Mouse (Mus musculus) adipose tissue, adult 10 weeks (tissue): ENCODE data around the gene Krt16. TPM values are rescaled to one million over a fixed set of nuclear protein-coding genes. Genes with fewer than 3 reads are reported as not detected.

ENCODE experiments used
- polyA plus RNA-seq: library from polyadenylated mRNA; stranded (reverse); fragments of 350-450 nt; fragmentation: Illumina TruSeq; extraction: RNeasy Lipid Tissue Mini Kit (QIAGEN cat#74804); gene quantifications from one replicate; pipeline ENCODE4 v1.2.3, GENCODE M21; 2014; ENCODE audit warnings: low read depth, low replicate concordance

Gene Krt16
- not detected for polyA plus RNA-seq

DNA sequence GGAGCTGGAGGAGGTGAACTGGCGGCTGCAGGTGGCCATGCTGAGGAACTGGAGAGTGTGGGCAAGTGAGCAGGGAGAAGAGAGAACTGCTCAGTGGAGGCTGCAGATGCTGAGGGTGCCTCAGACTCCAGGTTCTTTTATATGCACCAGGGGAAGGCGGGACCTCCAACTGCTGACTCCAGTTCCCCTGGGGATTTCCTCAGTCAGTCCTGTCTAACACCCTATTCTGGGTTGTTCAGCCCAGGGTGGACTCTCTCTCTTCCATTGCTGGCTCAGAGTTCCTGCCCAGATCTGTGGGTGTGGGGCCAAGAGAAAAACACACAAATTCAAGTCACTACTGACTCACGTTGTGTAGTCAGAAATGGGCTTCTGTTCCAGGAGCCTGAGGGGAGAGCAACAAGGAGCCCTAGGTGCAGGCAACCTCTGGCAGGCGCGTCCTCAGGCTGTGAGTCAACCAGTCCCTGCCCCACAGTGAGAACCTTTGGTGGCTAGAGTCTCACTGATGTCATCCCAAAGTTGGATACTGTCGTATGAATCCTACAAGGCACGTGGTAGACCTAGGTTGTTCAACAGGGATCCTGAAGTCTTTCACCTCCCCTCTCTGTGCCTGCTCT lies at the start of gene Krt16:
TSS of gene Krt16 (minus strand) at position 51 of the 614 bp plus-strand sequence.

DNA sequence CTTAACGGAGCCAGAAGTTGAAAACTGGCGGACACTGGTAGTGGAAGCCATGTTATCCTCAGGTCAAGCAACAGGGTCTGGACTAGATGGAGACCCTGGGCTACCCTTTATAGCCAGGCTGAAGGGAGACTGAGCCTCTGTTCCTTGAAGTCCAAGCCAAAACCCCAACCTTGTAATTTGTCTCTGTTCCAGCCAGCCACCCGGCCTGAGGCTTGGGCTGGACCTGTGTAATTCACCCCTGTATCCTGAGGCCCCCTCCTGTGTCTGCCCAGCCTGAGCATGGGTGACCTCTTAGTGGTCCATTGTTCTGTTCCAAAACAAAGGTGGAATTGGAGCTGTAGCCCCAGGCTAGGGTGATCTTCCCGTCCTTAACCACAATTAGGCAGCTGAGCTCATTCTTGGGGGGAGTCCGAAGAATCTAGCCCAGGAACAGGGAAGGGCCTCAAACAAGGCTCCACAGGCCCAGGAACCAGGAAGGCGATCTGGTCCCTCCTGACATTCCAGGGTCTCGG lies 21.2 kb upstream of the Krt16 start, which contains the start of gene Krt42:
TSS of gene Krt42 (minus strand) at position 51 of the 512 bp plus-strand sequence.

DNA sequence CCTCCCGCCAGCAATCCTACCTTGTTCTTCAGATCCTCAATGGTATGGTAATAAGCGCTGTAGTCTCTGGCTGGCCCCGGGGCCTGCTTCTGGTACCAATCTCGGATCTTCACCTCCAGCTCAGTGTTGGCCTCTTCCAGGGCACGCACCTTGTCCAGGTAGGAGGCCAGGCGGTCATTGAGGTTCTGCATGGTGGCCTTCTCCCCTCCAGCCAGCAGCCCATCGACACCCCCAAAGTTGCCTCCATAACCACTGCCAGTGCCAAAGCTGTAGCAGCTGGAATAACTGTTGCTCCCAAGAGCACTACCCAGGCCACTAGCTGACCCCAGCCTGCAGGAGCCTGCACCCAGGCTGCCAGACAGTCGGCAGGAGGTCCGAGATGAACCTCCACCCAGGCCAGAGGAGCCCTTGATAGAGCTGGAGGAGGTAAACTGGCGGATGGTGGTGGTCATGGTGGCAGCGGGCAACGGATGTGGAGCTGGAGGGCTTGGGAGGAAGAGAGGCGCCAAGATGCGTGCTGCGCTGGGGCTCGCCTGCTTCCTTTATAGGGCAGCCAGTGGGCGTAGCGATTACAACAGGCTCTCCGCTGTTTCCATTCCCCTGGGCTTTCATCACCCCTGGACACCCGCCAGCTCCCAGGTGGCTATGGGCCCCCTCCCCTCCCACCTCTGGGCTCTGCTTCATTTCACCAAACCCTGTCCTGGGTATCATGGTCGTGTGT lies 12.0 kb upstream of the Krt16 start, which contains the start of gene Krt17:
TSS of gene Krt17 (minus strand) at position 516 of the 721 bp plus-strand sequence.

DNA sequence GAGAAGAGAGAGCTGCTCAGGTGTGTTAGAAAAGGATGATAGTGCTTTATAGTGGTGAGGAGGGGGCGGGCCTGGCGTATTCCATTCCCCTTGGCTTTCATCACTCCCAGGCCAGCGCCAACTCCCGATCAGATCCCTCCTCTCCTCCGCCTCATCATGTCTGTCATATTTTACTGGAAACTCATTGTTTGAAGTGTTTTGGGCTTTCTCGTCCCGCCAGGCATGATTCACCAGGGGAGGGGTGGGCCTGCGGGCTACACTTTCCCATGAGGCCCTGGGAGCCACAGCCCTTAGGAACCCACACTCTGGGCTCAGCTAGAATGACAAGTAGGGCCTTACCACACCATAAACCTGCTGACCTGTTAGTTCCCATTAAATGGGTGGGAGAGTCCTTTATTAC lies 41.2 kb downstream of the Krt16 start, which contains the start of gene Krt14:
TSS of gene Krt14 (minus strand) at position 51 of the 400 bp plus-strand sequence.

Other genes with a start within 250 kb of the Krt16 start
- not detected for gene Krt33a, start 232.7 kb downstream of the Krt16 start, polyA plus RNA-seq
- not detected for gene Krt33b, start 219.0 kb downstream of the Krt16 start, polyA plus RNA-seq
- gene Krt34, start 207.3 kb downstream of the Krt16 start, polyA plus RNA-seq = not detected
- not detected for gene Krt31, start 198.4 kb downstream of the Krt16 start, polyA plus RNA-seq
- 0.31 TPM for gene Krt32, start 160.7 kb downstream of the Krt16 start, polyA plus RNA-seq
- not detected for gene Krt35, start 152.7 kb downstream of the Krt16 start, polyA plus RNA-seq
- 0.48 TPM for gene Krt36, start 143.3 kb downstream of the Krt16 start, polyA plus RNA-seq
- not detected for gene Krt13, start 127.3 kb downstream of the Krt16 start, polyA plus RNA-seq
- 10.5 TPM for gene Krt15, start 113.0 kb downstream of the Krt16 start, polyA plus RNA-seq
- gene Krt19, start 100.2 kb downstream of the Krt16 start, polyA plus RNA-seq = 152 TPM
- not detected for gene Krt9, start 55.7 kb downstream of the Krt16 start, polyA plus RNA-seq
- 34.6 TPM for gene Krt14, start 41.4 kb downstream of the Krt16 start, polyA plus RNA-seq
- gene Krt17, start 12.1 kb upstream of the Krt16 start, polyA plus RNA-seq = 2.0 TPM
- not detected for gene Krt42, start 21.0 kb upstream of the Krt16 start, polyA plus RNA-seq
- gene Eif1, start 71.0 kb upstream of the Krt16 start, polyA plus RNA-seq = 496 TPM
- gene Gast, start 85.5 kb upstream of the Krt16 start, polyA plus RNA-seq = not detected
- 33.4 TPM for gene Hap1, start 107.2 kb upstream of the Krt16 start, polyA plus RNA-seq
- gene Jup, start 148.9 kb upstream of the Krt16 start, polyA plus RNA-seq = 129 TPM
- gene P3h4, start 165.9 kb upstream of the Krt16 start, polyA plus RNA-seq = 22.9 TPM
- gene Fkbp10, start 166.8 kb upstream of the Krt16 start, polyA plus RNA-seq = 17.5 TPM
- 33.0 TPM for gene Nt5c3b, start 192.9 kb upstream of the Krt16 start, polyA plus RNA-seq
- 12.0 TPM for gene Klhl10, start 193.0 kb upstream of the Krt16 start, polyA plus RNA-seq
- 3.8 TPM for gene Klhl11, start 223.8 kb upstream of the Krt16 start, polyA plus RNA-seq